Mouse (Mus musculus) cerebellum, postnatal 14 days (tissue): ENCODE results near the gene Sctr.
A peak's percentile ranks its signal among the peaks of the same experiment; 100 is the strongest.

ENCODE experiments used
- DNase-seq, 2 experiments: peaks; one replicate each; pipeline ENCODE4 v3.0.0; 2021; ENCODE audit warnings: mixed read lengths in 2 of 2

The Sctr gene

GRCm38 (mm10) chr1:120030474-120030873, 23.8 kb downstream of the Sctr start:
- DNase-seq = peak; percentile 79 to 81

GRCm38 (mm10) chr1:120032804-120033468, 26.2 kb downstream of the Sctr start:
- DNase-seq = peak; percentile 87 to 95

- no peak for DNase-seq
These were observed 26.8 kb downstream of the Sctr start for GRCm38 (mm10) chr1:120033469-120033854.

- DNase-seq = no peak
These were observed 28.1 kb downstream of the Sctr start for GRCm38 (mm10) chr1:120034793-120035192.

- DNase-seq = no peak
These were observed 28.9 kb downstream of the Sctr start for GRCm38 (mm10) chr1:120035456-120036034.

GRCm38 (mm10) chr1:120037021-120037683, 30.5 kb downstream of the Sctr start:
- DNase-seq = peak in 1 of 2 experiments; percentile 43

- no peak for DNase-seq
These were observed 31.9 kb downstream of the Sctr start for GRCm38 (mm10) chr1:120038594-120038993.

GRCm38 (mm10) chr1:120042421-120042820, 35.7 kb downstream of the Sctr start:
- no peak for DNase-seq

- DNase-seq = no peak
These were observed 37.9 kb downstream of the Sctr start for GRCm38 (mm10) chr1:120044584-120044983.

- no peak for DNase-seq
These were observed 40.6 kb downstream of the Sctr start for GRCm38 (mm10) chr1:120047325-120047724.

- no peak for DNase-seq
These were observed 44.4 kb downstream of the Sctr start for GRCm38 (mm10) chr1:120051070-120051469.

GRCm38 (mm10) chr1:120054997-120055396, 48.3 kb downstream of the Sctr start:
- no peak for DNase-seq

- DNase-seq = no peak
These were observed 48.8 kb downstream of the Sctr start for GRCm38 (mm10) chr1:120055475-120055874.

GRCm38 (mm10) chr1:120056236-120056635, 49.5 kb downstream of the Sctr start:
- peak; percentile 60 to 67 for DNase-seq

- no peak for DNase-seq
These were observed 50.4 kb downstream of the Sctr start for GRCm38 (mm10) chr1:120057044-120057443.

- DNase-seq = no peak
These were observed 51.2 kb downstream of the Sctr start for GRCm38 (mm10) chr1:120057674-120058430.

- no peak for DNase-seq
These were observed 54.0 kb downstream of the Sctr start for GRCm38 (mm10) chr1:120060687-120061086.

GRCm38 (mm10) chr1:120062231-120062630, 55.5 kb downstream of the Sctr start:
- no peak for DNase-seq

- DNase-seq = no peak
These were observed 57.5 kb downstream of the Sctr start for GRCm38 (mm10) chr1:120064036-120064682.

- DNase-seq = no peak
These were observed 59.5 kb downstream of the Sctr start for GRCm38 (mm10) chr1:120066159-120066558.

GRCm38 (mm10) chr1:120066625-120067024, 59.9 kb downstream of the Sctr start:
- DNase-seq = no peak

GRCm38 (mm10) chr1:120069120-120069519, 62.4 kb downstream of the Sctr start:
- no peak for DNase-seq

- no peak for DNase-seq
These were observed 63.5 kb downstream of the Sctr start for GRCm38 (mm10) chr1:120070168-120070567.
